Mouse (Mus musculus) right cerebral cortex, adult 2 months (tissue): ENCODE results near the gene Bloc1s4.

ENCODE experiments used
- DNase-seq, 2 experiments: peaks; one replicate each; pipeline ENCODE4 v3.0.0; 2021 to 2022; ENCODE audit warnings: low spot score in 2 of 2

The Bloc1s4 gene

DNA sequence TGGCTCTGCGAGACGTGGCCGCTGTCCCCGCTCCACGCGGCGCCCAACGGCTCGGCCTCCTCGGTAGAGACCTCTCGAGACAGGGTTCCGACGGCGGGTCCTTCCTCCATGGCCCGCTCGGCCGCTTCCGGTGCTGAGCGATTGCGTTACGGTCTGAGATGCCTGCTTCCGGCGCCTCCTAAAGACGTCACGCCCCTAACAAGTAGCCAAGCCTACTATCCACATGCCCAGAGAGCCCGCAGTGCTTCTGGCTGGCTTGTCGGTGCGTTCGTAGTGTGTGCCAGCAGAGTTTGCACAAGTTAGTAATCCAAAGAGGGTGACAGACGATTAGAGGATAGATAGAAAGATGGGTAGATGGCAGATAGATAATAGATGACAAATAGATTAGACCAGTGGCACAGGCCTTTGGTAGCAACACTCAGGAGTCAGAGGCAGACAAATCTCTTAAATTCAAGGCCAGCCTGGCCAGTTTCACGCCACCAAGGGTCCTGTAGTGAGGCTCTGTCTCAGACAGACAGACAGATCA lies at the start of gene Bloc1s4:
TSS of gene Bloc1s4 (minus strand) at position 115 of the 526 bp plus-strand sequence.
- peak; percentile 96 to 98 for DNase-seq

DNA sequence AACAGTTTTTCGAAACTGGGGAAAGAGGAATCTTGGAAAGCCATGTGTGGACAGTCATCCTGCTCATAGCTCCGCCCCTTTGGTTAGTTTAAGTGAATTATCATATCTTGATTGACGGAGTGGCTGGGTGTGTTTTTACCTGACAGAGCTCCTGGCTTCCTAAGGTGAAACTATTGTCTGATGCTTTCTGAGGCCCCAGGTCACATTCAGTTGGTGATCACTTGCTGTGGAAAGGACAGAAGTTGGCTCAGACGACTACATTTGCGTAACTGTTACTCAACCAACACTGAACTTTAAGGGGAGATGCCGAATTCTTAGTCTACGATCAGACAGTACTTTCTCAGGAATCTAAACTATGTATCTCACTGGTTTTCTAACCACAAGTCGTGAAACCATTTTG lies 48.8 kb upstream of the Bloc1s4 start:
- no peak for DNase-seq

DNA sequence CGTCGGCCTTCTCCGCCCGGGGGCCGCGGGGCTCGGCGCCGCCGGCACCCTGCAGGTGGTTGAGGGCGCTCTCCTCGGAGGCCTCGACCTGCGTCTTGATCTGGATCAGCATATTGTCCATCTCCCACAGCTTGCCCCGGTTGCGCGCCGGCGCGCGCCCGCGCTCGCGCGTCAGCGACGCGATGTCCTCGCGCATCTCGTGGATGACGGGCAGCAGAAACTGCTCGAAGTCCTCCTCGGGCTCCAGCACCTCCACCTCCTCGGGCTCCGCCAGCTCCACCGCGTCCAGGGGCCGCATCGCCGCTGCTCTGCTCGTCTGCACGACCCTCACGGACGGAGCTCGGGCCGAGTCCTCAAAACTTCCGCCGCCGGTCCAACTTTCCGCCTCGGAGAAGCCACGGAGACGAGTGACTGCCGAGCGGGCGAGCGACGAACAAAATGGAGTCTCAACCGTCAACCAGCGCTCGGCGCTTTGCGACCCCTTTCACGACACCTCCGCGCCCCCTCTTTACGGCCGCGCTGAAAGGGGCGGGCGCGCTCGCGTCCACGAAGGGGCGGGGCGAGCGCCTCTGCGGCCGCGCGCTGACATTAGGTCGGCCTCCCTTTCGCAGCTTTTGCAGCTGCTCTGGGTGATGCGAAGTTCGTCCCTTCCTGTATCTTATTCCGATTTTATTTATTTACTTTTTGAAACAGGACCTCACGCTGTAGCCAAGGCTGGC lies 48.0 kb upstream of the Bloc1s4 start, which contains the start of gene Mrfap1:
TSS of gene Mrfap1 (minus strand) at position 477 of the 719 bp plus-strand sequence.
- peak; percentile 93 for DNase-seq

DNA sequence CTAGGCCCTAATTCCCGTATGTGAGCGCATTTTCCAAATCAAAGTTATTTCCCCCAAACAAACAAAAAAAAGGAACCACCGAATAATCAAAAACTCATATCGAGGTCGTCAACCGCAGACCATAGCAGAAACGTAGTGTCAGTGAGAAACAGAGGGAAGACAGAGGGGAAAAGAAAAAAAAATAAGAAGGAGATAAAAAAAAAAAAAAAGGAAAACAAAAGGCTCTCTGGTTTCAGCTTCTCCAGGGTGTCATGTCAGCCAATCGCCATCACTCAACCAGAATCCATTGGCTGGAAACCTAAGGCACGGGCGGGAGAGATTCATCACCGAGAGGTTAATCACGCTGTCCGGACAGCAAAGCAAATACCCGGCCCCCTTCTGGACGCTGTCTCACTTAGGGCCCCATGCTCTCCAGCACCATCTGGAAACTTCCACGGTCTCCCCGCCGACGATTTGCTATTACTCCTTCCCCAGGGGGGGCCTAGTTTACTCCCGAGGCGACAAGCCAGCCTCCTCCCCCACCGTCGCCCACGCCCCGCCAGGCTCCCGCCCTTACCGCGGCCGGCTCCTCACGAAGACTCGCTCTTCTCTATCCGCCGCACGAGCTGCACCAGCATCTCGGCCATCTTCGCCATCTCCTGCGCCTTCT lies 47.3 kb upstream of the Bloc1s4 start:
- DNase-seq, result peak; percentile 73 to 79

DNA sequence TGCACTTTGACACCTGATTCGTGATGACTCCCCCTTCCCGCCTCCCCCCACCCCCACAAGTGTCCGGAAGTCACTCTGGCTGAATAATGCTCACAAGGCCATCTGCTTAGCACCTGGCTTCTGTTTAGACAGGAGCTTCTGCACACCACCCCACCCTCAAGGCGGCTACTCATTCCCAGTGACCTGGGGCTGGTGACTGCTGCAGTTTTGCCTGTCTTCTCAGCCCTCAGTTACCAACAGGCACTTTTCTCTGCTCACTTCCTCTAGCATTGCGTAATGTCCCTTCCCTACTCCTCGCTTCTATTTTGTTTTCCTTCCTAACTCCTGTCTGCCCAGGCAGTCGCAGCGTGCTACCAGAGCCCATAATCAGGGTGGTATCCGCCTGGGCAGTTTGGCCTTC lies 43.4 kb upstream of the Bloc1s4 start:
- no peak for DNase-seq

DNA sequence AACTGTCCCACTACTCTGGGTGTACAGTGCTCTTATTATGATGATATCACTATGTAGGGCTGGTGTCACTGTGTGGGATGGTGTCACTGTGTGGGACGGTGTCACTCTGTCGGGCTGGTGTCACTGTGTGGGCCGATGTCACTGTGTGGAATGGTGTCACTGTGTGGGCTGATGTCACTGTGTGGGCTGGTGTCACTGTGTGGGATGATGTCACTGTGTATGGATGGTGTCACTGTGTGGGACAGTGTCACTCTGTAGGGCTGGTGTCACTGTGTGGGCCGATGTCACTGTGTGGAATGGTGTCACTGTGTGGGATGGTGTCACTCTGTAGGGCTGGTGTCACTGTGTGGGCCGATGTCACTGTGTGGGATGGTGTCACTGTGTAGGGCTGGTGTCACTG lies 37.6 kb upstream of the Bloc1s4 start:
- DNase-seq, result no peak

DNA sequence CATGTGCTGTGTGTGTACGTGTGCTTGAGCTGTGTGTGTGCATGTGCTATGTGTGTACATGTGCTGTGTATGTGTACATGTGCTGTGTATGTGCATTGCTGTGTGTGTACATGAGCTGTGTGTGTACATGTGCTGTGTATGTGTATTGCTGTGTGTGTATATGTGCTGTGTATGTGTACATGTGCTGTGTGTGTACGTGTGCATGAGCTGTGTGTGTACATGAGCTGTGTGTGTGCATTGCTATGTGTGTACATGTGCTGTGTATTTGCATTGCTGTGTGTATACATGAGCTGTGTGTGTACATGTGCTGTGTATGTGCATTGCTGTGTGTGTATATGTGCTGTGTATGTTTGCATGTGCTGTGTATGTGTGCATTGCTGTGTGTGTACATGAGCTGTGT lies 31.1 kb upstream of the Bloc1s4 start:
- no peak for DNase-seq

DNA sequence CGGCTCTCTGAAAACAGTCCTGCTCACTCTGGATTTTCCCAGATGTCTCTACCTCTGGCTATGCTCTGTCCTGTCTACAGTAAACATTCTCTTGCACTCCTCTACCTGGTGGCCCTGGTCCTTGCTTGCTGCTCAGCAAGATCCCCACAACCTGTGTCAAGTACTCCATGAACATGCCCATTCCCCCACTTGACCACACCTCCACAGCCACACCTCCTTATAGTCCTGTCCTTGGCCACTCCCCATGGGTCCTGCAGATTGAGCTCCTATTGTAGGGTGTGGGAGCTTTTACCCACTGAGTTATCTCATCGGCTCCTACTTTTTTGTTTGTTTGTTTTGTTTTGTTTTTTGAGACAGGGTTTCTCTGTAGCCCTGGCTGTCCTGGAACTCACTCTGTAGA lies 30.5 kb upstream of the Bloc1s4 start:
- DNase-seq, result no peak

DNA sequence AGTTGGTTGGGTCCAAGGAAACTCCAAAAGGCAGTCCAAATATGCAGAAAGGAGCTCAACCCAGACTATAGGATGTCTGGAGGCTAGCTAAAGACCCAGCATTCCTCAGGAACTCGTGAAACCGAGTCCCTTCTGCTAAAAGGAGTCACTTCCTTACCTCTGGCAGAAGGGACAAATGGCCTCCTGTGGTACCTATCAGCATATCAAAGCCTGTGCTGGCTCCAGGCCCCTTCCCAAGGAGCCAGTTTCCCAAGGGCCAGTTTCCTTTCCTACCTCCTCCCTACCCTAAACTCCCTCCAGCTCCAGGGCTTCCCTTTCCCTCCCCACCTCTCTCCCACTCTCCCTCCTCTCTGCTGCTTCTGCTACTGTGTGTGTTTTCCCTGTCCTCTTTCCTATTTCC lies 28.7 kb upstream of the Bloc1s4 start:
- no peak for DNase-seq

DNA sequence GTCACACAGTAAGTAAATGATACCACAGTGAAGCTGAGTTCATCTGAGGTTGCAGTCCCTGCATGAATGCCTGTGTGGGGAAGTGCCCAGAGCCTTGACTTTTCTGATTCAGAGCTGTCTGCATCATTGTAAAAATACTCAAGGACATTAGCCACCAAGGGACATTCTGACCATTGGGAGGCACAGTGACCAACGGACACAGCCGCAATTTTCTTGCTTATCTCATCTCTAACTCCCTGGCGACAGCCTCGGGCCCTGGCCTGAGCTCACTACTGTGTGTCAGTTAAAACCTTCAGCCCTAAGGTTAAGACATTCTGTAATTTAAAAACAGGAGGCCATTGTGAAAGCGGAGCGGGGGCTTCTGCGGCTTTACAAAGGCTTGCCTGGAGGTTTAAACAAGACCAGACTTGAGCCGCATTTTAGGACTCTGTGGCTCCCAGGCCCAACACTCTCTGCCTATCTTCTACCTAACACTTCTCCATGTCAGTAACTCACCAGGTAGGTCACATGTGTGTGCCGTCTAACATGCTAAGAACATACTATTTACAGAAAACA lies 27.6 kb upstream of the Bloc1s4 start:
- no peak for DNase-seq

DNA sequence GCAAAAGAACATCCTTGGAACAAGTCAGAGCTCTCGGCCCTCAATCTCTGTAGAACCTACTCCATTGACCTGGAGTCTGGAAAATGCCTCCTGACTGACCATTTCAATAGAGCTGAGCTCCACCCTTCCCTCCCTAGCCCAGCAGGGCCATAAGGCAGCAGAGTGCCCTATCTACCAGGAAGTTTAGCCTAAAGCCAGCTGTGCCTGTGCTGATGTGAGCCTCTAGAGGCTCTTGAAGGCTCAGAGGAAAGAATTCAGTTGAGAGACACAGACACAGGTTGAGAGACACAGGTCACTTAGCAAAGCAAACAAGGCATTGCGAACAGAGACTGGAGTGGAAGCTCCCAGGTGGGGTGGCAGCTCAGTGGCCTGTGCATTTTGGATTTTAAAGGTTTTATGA lies 26.9 kb upstream of the Bloc1s4 start:
- DNase-seq, result no peak

DNA sequence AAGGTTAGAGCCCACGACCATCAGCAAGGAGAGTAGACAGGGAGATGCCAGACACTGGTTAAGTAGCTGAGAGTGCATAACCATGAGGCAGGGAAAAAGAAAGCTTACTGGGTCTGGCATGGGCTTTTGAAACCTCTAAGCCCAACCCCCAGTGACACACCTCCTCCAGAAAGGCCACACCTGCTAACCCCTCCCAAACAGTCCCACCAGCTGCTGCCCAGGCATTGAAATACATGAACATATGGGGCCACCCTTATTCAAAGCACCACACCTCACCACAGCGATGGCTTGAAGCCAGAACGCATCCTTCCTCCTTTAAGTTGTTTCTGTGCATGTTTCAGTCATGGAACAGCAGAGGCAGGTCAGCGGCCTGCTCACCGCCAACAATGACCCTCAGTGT lies 24.1 kb upstream of the Bloc1s4 start:
- no peak for DNase-seq

DNA sequence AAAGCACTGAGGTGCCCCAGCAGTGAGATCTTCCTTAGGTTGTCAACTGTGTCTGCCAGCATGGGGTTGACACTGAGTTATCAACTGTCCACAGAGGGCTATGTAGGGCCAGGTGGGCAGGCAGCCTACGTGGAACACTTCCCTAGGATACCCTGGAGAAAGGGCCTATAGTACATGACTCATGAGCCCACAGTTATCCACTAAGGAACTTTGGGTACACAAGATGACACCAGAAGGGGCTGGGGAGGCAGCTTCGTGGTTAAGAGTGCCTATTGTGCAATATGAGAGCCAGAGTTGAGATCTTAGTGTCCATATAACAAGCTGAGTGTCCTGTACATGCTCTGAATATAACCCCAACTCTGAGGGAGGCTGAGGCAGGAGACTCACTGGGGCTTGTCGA lies 21.2 kb upstream of the Bloc1s4 start:
- DNase-seq, result no peak

DNA sequence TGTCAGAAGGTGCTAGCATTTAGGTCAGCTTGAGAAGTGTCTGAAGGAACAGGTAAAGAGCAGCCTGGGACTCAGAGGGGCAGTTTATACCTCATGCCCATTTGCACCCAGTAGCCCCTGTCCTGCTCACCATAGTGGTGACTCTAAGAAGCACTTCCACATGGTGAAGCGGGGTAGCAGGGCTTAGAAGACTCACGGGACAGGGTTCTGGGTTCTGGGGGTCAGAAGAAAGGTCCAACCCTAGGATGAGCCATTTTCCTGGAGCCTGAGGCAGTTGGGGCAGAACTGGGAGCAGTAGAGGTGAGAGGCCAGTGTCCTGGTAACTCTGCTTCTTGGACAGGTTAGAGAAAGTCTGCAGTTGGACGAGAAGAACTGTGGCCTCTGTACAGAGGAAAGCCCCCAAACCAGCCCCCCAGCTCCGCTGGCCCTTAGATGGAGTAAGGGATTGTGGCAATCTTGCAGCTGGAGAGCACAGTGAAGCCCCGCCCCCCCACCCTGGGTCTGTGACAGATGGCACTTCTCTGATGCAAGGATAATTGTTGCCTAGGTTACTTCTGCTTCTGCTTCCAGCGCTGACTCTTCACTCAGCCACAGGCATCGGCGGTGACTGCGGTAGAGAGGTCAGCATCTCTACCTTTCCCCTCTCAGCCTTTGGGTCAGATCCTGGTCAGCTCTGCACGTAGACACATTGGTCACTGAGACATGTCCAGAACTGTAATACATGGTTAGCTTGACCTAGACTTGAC lies 18.7 kb upstream of the Bloc1s4 start:
- no peak for DNase-seq

DNA sequence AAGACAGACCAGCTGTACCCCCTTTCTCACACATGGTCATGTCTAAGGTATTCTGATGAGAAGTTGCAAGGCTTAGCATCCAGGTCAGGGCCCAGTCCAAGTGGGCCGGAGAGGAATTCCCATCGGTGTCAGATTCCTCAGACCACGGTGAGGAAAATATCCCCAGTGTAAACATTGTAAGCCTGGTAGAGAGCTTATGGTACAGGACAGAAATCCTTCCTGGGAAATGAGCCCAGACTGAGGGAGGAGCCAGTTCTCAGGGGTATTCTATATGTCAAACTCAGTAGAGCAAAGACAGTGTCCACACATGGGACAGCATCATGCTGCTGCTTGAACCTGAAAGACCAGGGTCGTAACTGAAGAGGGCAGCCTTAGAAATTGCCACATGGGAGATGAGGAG lies 11.4 kb upstream of the Bloc1s4 start:
- no peak for DNase-seq

DNA sequence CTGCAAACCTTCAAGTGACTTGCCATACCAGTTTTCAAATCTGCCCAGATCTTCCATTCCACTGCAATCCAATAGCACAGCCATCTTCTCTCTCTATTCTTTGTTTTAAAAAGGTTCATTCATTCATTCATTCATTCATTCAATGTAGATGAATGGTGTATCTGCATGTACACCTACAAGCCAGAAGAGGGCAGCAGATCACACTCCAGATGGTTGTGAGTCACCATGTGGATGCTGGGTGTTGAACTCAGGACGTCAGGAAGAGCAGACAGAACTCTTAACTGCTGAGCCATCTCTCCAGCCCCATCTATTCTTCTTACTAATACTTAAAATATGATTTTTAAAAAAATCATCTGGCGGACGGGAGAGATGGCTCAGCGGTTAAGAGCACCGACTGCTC lies 8.6 kb upstream of the Bloc1s4 start:
- no peak for DNase-seq

DNA sequence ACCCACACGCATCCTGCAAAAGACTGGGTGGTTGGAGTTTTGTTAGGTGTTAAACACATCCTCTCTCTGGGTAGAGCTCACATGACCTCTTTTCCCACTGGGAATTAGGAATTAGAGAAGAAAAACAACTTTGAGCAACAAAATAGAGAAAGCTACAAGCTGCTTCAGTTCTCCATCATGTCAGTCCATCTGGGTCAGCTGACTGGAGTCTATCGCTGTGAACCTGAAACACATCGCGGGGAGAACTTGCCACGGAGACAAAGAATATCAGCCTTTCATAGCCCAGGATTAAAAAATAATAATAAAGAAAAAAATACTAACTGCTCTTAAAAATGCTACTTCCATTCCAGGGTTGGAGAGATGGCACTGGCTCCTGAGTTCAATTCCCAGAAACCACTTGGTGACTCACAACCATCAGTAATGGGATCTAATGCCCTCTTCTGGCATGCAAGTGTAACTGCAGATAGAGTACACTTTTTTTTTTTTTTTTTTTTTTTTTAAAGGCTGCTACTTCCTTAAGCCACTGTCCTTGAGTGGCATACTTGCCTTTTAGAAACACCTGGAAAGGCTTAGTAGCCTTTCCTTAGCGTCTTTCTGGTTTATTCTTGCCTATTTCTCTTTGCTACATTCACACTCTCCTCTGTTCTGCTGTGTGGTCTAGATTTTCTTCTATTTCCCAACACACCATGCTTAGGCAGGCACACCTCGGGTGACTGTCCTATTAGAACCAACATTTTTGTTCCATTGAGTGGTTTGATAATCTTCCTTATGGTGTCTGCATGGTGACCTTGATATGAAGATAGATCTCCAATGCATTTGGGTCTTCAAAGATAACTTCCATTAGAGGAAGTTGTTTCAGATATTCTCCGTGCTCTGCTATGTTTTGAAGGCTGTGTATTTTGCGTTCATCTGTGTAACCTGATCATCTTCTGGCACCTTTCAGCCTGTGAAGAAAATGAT lies 1.9 kb upstream of the Bloc1s4 start:
- DNase-seq, result no peak

DNA sequence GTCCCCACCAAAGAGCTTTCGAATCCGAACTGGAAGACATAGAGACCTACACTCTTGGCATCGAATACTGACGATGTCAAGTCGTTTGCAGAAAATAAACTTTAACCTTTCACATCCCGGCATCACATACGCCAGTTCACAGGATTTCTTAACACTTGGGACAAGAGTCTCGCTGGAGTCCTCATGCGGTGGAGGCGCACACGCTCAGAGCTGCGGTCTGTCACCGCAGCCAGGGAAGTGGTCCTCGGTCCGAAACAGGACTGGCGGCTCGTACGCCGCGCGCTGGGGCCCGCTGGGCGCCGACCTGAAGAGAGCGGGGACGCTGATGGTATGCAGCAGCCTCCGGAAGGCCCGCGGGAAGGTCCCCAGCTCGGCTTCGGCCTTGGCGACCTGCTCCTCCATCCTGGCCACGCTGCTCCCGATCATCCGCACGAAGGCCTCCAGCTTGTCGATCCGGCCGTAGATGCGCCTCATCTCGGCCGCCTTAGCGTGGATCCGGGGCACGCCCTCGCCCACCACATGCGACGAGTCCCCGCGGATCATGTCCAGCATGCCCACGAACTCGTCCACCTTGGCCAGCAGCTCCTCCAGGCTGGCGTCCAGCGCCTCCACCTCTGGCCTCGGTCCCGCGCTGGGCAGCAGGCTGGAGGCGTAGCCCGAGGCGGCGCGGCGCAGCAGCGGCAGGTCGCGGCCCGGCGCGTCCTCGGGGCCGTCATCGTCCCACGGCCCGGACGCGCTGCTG lies 485 bp downstream of the Bloc1s4 start:
- DNase-seq, result peak in 1 of 2 experiments; percentile 19

DNA sequence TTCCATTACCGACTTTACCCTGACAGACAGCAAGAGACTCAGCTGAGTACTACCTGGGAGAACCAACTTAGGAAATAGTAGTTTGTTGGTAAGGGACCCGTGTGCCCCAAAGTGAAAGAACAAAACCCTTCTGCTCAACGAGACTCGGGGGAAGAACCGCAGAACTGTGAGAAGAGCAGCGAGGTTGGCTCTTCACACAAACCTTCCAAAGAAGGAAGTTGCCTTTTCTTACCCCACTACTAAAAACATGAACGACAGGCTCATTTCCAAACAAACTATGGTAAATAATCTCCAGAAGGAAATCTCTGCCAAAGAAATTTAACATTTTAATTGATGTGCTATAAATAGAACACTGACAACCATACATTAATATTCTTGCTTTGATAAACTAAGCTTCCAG lies 1.4 kb downstream of the Bloc1s4 start:
- DNase-seq, result no peak

DNA sequence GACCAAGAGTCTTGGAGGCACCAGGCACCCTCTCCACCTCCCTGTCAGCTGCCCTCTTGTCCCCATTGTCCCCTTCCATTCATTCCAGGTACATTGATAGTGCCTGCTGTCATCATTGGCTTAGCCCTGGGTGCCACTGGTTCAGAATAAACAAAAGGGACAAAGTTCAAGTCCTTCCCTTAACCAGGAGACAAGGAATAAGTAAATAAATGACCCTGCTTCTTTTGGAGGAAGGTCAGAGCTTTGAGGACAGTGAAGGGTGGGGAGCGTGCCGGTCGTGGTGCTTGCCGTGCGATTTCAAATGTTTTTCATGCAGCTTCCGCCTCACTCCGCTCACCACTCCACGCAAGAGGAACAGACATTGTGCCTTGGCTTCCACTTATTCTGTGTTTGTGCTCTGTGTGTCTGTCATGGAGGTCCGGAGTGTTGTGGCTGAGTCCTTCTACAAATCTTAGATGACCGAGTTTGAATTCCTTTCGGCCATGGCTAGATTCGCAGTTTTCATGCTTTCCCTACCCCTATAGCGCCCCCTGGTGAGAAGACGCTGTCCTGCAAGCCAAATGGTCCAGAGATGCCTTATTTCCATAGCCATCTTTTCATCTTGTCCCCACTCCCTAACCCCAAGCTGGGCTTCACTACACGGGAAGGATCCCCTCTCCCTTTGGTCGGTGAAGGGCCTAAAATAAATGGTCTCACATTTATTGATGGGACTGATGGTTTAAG lies 6.2 kb downstream of the Bloc1s4 start:
- peak; percentile 90 to 94 for DNase-seq
